Mouse (Mus musculus) lung, postnatal 0 days (tissue): Measurements from ENCODE around the gene Rtkn2. TPM values are rescaled to one million over a fixed set of nuclear protein-coding genes. Genes with fewer than 3 reads are reported as not detected.

ENCODE experiments used
- ATAC-seq: fragments of 200-750 bp; cut with Nextera tagmentation; 2 replicates; pipeline ENCODE4 v1.8.0; 2017; ENCODE audit warnings: moderate library complexity
- DNase-seq: peaks from one replicate; pipeline ENCODE4 v3.0.0-alpha.2; 2016; ENCODE audit warnings: low spot score
- H3K27ac ChIP-seq: fragments of 300-500 bp; sonication (generic); 2 replicates; pipeline ENCODE4 v1.5.1; 2014; ENCODE audit warnings: antibody characterized with exemption, mild to moderate bottlenecking, low read length, mixed read lengths
- H3K27me3 ChIP-seq: fragments of 300-500 bp; sonication (generic); replicated peaks from 2 replicates; pipeline ENCODE4 v1.6.1; 2014; ENCODE audit warnings: low read length, mixed read lengths; ENCODE audit not compliant: insufficient read depth
- H3K36me3 ChIP-seq: fragments of 300-500 bp; sonication (generic); 2 replicates; pipeline ENCODE4 v1.6.1; 2014; ENCODE audit warnings: low read length, mixed read lengths; ENCODE audit not compliant: insufficient read depth
- H3K4me1 ChIP-seq: fragments of 300-500 bp; sonication (generic); 2 replicates; pipeline ENCODE4 v1.6.1; 2014; ENCODE audit warnings: antibody characterized with exemption, low read depth, low read length, mixed read lengths; ENCODE audit not compliant: insufficient read depth
- H3K4me2 ChIP-seq: fragments of 300-500 bp; sonication (generic); replicated peaks from 2 replicates; pipeline ENCODE4 v1.6.1; 2014; ENCODE audit warnings: low read depth, mild to moderate bottlenecking, low read length, moderate library complexity, mixed read lengths
- H3K4me3 ChIP-seq: fragments of 300-500 bp; sonication (generic); 2 replicates; pipeline ENCODE4 v1.5.1; 2014; ENCODE audit warnings: low read depth, low read length
- H3K9ac ChIP-seq: fragments of 300-500 bp; sonication (generic); replicated peaks from 2 replicates; pipeline ENCODE4 v1.6.1; 2014; ENCODE audit warnings: low read depth, mild to moderate bottlenecking
- H3K9me3 ChIP-seq: fragments of 300-500 bp; sonication (generic); 2 replicates; pipeline ENCODE4 v1.6.1; 2016; ENCODE audit warnings: low read length, mixed read lengths
- CTCF ChIP-seq: IDR thresholded peaks from 2 replicates; pipeline ENCODE4 v1.5.1; 2016; ENCODE audit warnings: antibody characterized with exemption, mild to moderate bottlenecking
- EP300 ChIP-seq: IDR thresholded peaks from 2 replicates; pipeline ENCODE4 v1.6.1; 2016; ENCODE audit warnings: antibody characterized with exemption, mild to moderate bottlenecking, control low read depth
- WGBS: fragments of 180-500 bp; shearing (Covaris S2); extraction: QIAGEN DNeasy Blood & Tissue Kit; methylation state at CpG from one replicate; pipeline ENCODE4 v1.1.7; 2014; 5-methylcytosine and 5-hydroxymethylcytosine counted together
- polyA plus RNA-seq: library from polyadenylated mRNA; unstranded; fragments of >200 nt; fragmentation: Nextera tagmentation; extraction: Ambion mirVana; gene quantifications from 2 replicates; pipeline ENCODE4 v1.2.1, GENCODE M21; 2015

Gene Rtkn2
- polyA plus RNA-seq, 1 experiment from 2014 or later = 207 TPM

GRCm38 (mm10) chr10:68028327-68029080, 49.1 kb downstream of the Rtkn2 start:
- Histone ChIP-seq H3K27ac (no peak overlapping the region), H3K36me3 (no peaks in the 10 kb centered on the region), H3K27me3 (no peaks in the 10 kb centered on the region), H3K4me2 (no peak overlapping the region), H3K4me1 (no peaks in the 10 kb centered on the region), H3K9me3 (no peaks in the 10 kb centered on the region), H3K4me3 (no peak overlapping the region), H3K9ac (no peak overlapping the region)
- 60% methylated on average over 12 of the region's 12 CpGs for WGBS
- TF ChIP-seq EP300 (no peak), CTCF (no peak)
- ATAC-seq (no peak), DNase-seq (no peak)

DNA sequence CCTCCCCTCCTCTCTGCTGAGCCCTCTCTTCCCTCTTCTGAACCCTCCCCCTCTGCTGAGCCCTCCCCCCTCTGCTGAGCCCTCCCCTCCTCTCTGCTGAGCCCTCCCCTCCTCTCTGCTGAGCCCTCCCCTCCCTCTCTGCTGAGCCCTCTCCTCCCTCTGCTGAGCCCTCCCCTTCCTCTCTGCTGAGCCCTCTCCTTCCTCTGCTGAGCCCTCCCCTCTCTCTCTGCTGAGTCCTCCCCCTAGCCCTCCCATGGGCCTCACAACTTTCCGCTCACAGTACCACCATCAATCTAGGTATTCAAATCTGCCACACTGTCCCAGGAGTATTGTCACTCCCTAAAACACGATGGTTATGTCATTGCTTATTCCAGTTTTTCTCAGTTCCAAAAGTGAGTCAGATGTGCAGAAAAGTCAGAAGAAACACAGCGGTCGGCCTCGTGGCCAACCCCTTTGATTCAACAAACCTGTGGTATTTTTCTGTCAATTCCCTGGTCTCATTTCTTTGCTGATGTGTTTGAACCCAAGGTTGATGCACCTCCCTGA, 49.8 kb downstream of the Rtkn2 start:
- Histone ChIP-seq H3K36me3 (no peaks in the 10 kb centered on the region; the same call in 1 of the 2 replicates), H3K4me1 (no peaks in the 10 kb centered on the region), H3K9ac (no peak overlapping the region), H3K9me3 (no peaks in the 10 kb centered on the region), H3K4me3 (no peak overlapping the region), H3K27me3 (no peaks in the 10 kb centered on the region), H3K4me2 (no peak overlapping the region), H3K27ac (no peak overlapping the region)
- ATAC-seq (0 out of 2 replicates have a peak, but pooled peaks have one; percentile 16), DNase-seq (no peak)
- TF ChIP-seq EP300 = no peak
- TF ChIP-seq CTCF = no peak
- WGBS = 80% methylated on average over 5 of the region's 5 CpGs

- Histone ChIP-seq H3K9me3 (no peaks in the 10 kb centered on the region), H3K27me3 (no peaks in the 10 kb centered on the region), H3K9ac (no peak overlapping the region), H3K36me3 (no peaks in the 10 kb centered on the region; the same call in 1 of the 2 replicates), H3K4me3 (no peak overlapping the region), H3K4me1 (no peaks in the 10 kb centered on the region), H3K4me2 (no peak overlapping the region), H3K27ac (no peak overlapping the region)
- ATAC-seq = no peak
- WGBS = 75% methylated on average over 6 of the region's 6 CpGs
- TF ChIP-seq EP300 (no peak), CTCF (no peak)
- no peak for DNase-seq
These were observed 50.7 kb downstream of the Rtkn2 start for GRCm38 (mm10) chr10:68030027-68030426.

- H3K4me2 ChIP-seq = no peak overlapping the region
- TF ChIP-seq CTCF (no peak), EP300 (no peak)
- H3K9ac ChIP-seq = no peak overlapping the region
- ATAC-seq (no peak), DNase-seq (no peak)
- 97% methylated on average over 20 of the region's 20 CpGs for WGBS
- H3K27me3 ChIP-seq = no peaks in the 10 kb centered on the region
- H3K4me3 ChIP-seq = no peak overlapping the region
- no peaks in the 10 kb centered on the region for H3K9me3 ChIP-seq
- H3K36me3 ChIP-seq = peaks cover 9% of the 10 kb centered on the region; the same call in 1 of the 2 replicates
- no peaks in the 10 kb centered on the region for H3K4me1 ChIP-seq
- H3K27ac ChIP-seq = no peak overlapping the region
These were observed 56.5 kb downstream of the Rtkn2 start for GRCm38 (mm10) chr10:68035707-68036367.

GRCm38 (mm10) chr10:68036368-68036980, 57.1 kb downstream of the Rtkn2 start:
- H3K36me3 ChIP-seq = peaks cover 9% of the 10 kb centered on the region; the same call in 1 of the 2 replicates
- ATAC-seq (0 out of 2 replicates have a peak, but pooled peaks have one; percentile 13), DNase-seq (no peak)
- H3K9me3 ChIP-seq = no peaks in the 10 kb centered on the region
- H3K27ac ChIP-seq = no peak overlapping the region
- no peak overlapping the region for H3K4me2 ChIP-seq
- 90% methylated on average over 17 of the region's 17 CpGs for WGBS
- no peaks in the 10 kb centered on the region for H3K4me1 ChIP-seq
- no peak overlapping the region for H3K4me3 ChIP-seq
- no peaks in the 10 kb centered on the region for H3K27me3 ChIP-seq
- H3K9ac ChIP-seq = no peak overlapping the region
- no peak for TF ChIP-seq CTCF
- TF ChIP-seq EP300 = no peak
